Mouse (Mus musculus) cerebellum, adult 9-11 months (tissue): ENCODE results near the gene Vdac1.
A peak's percentile ranks its signal among the peaks of the same experiment; 100 is the strongest.

Source experiments
- DNase-seq: peaks from one replicate; pipeline ENCODE4 v3.0.0; 2022

The Vdac1 gene

GRCm38 (mm10) chr11:52360471-52361277 is at the start of gene Vdac1:
TSS of gene Vdac1 (plus strand) at chr11:52360860.
- DNase-seq = peak; percentile 95

GRCm38 (mm10) chr11:52314102-52314793 is 46.4 kb upstream of the Vdac1 start:
- DNase-seq = no peak

- no peak for DNase-seq
Measured at GRCm38 (mm10) chr11:52318445-52318844, 42.2 kb upstream of the Vdac1 start.

GRCm38 (mm10) chr11:52319664-52320063 is 41.0 kb upstream of the Vdac1 start:
- no peak for DNase-seq

- no peak for DNase-seq
Measured at GRCm38 (mm10) chr11:52320529-52320928, 40.1 kb upstream of the Vdac1 start.

- no peak for DNase-seq
Measured at GRCm38 (mm10) chr11:52321540-52321939, 39.1 kb upstream of the Vdac1 start.

- no peak for DNase-seq
Measured at GRCm38 (mm10) chr11:52324442-52325367, 36.0 kb upstream of the Vdac1 start.

GRCm38 (mm10) chr11:52327313-52327712 is 33.3 kb upstream of the Vdac1 start:
- DNase-seq = no peak

- DNase-seq = peak; percentile 58
Measured at GRCm38 (mm10) chr11:52332421-52333118, 28.1 kb upstream of the Vdac1 start.

- DNase-seq = peak; percentile 93
Measured at GRCm38 (mm10) chr11:52333616-52334015, 27.0 kb upstream of the Vdac1 start.

GRCm38 (mm10) chr11:52335263-52335662 is 25.4 kb upstream of the Vdac1 start:
- no peak for DNase-seq

GRCm38 (mm10) chr11:52335924-52336323 is 24.7 kb upstream of the Vdac1 start:
- peak; percentile 63 for DNase-seq

- no peak for DNase-seq
Measured at GRCm38 (mm10) chr11:52337651-52338295, 22.9 kb upstream of the Vdac1 start.

GRCm38 (mm10) chr11:52338351-52338750 is 22.3 kb upstream of the Vdac1 start:
- no peak for DNase-seq

- no peak for DNase-seq
Measured at GRCm38 (mm10) chr11:52339098-52339497, 21.6 kb upstream of the Vdac1 start.

- no peak for DNase-seq
Measured at GRCm38 (mm10) chr11:52339512-52339911, 21.1 kb upstream of the Vdac1 start.

- no peak for DNase-seq
Measured at GRCm38 (mm10) chr11:52340123-52340864, 20.4 kb upstream of the Vdac1 start.

GRCm38 (mm10) chr11:52341001-52341400 is 19.7 kb upstream of the Vdac1 start:
- DNase-seq = no peak

GRCm38 (mm10) chr11:52341476-52341875 is 19.2 kb upstream of the Vdac1 start:
- DNase-seq = no peak

GRCm38 (mm10) chr11:52342296-52342695 is 18.4 kb upstream of the Vdac1 start:
- DNase-seq = no peak

GRCm38 (mm10) chr11:52343162-52343561 is 17.5 kb upstream of the Vdac1 start:
- peak; percentile 75 for DNase-seq
